Mouse (Mus musculus) forebrain, postnatal 0 days (tissue): ENCODE data around the gene Foxn3. TPM values are rescaled to one million over a fixed set of nuclear protein-coding genes. Genes with fewer than 3 reads are reported as not detected.

Experiments
- ATAC-seq: fragments of 200-750 bp; cut with Nextera tagmentation; 2 replicates; pipeline ENCODE4 v1.8.0; 2017; ENCODE audit warnings: mild to moderate bottlenecking, moderate library complexity
- DNase-seq: peaks from one replicate; pipeline ENCODE4 v3.0.0-alpha.2; 2015
- H3K27ac ChIP-seq: fragments of 300-500 bp; sonication (generic); 2 replicates; pipeline ENCODE4 v1.5.1; 2014; ENCODE audit warnings: low read depth, mild to moderate bottlenecking, antibody characterized with exemption, low read length, moderate library complexity, mixed read lengths
- H3K27me3 ChIP-seq: fragments of 300-500 bp; sonication (generic); 2 replicates; pipeline ENCODE4 v1.6.1; 2014; ENCODE audit warnings: mild to moderate bottlenecking, low read length, mixed read lengths; ENCODE audit not compliant: insufficient read depth
- H3K36me3 ChIP-seq: fragments of 300-500 bp; sonication (generic); 2 replicates; pipeline ENCODE4 v1.6.1; 2014; ENCODE audit warnings: mild to moderate bottlenecking, moderate library complexity; ENCODE audit not compliant: insufficient read depth
- H3K4me1 ChIP-seq: fragments of 300-500 bp; sonication (generic); 2 replicates; pipeline ENCODE4 v1.6.1; 2014; ENCODE audit warnings: antibody characterized with exemption; ENCODE audit not compliant: insufficient read depth
- H3K4me2 ChIP-seq: fragments of 300-500 bp; sonication (generic); 2 replicates; pipeline ENCODE4 v1.6.1; 2014; ENCODE audit warnings: low read depth, mild to moderate bottlenecking, moderate library complexity
- H3K4me3 ChIP-seq: fragments of 300-500 bp; sonication (generic); 2 replicates; pipeline ENCODE4 v1.5.1; 2014; ENCODE audit warnings: low read depth, low read length, mixed read lengths
- H3K9ac ChIP-seq: fragments of 300-500 bp; sonication (generic); 2 replicates; pipeline ENCODE4 v1.6.1; 2014; ENCODE audit warnings: mild to moderate bottlenecking
- H3K9me3 ChIP-seq: fragments of 300-500 bp; sonication (generic); 2 replicates; pipeline ENCODE4 v1.6.1; 2016; ENCODE audit warnings: low read length
- CTCF ChIP-seq: sonication (generic); IDR thresholded peaks from 2 replicates; pipeline ENCODE4 v1.5.1; 2016; ENCODE audit warnings: antibody characterized with exemption, control low read depth, low read depth
- WGBS: fragments of 180-500 bp; shearing (Covaris S2); extraction: QIAGEN DNeasy Blood & Tissue Kit; methylation state at CpG from one replicate; pipeline ENCODE4 v1.1.7; 2014; 5-methylcytosine and 5-hydroxymethylcytosine counted together
- polyA plus RNA-seq: library from polyadenylated mRNA; unstranded; fragments of >200 nt; fragmentation: Nextera tagmentation; extraction: Ambion mirVana; gene quantifications from 2 replicates; pipeline ENCODE4 v1.2.1, GENCODE M21; 2015
- total RNA-seq: library from RNA; depleted of rRNA; stranded (reverse); fragments of >200 nt; gene quantifications from 2 replicates; pipeline ENCODE4 v1.2.3, GENCODE M21; 2014

Foxn3 gene
- total and polyA plus RNA-seq, 2 experiments from 2014 or later, result 32.8 to 61.3 TPM

DNA sequence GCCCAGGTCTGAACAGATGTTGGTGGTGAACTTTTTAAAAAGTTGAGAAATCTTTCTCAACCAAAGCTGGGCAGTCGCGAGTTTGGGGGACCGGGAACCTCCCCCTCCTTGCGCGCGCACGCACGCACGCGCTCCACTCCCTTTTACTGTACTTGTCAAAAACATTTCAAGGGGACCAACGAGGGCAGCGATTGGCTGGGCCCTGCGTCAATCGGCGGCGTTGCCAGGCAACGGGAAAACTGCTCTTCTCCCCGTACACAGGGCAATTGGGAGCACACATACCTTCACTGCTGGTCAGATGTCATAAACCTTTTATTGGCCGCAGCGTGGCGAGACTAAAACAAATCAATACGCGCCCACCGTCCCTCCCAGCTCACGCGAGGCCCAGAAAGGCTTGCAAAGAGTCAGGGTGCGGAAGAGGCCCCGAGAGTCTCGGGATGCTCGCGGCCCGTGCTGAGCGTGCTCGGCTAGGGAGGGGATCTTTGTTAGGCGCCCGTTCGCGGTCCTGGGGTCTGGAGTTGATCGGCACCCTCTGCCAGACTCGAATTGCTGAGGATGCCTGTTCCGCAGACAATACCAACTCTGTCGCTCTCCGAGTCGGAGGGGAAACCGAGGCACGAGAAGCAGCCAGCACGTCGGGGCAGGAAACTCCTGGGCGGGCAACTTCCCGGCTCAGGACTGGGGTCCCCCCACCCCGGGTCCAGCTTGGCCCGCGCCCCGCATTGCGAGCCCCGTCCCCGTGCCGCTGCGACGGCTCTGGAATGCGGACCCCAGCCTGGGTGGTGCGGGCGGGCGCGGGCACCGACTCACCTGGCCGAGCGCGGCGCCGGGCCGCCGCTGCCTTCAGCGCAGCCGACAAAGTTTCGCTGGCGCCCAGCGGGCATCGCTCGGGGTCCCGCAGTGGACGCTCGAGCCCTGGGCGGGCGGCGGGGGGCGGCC, 171.2 kb downstream of the Foxn3 start:
- Histone ChIP-seq H3K4me1 (peaks cover 9% of the 10 kb centered on the region), H3K9ac (peak overlapping the region; percentile 78), H3K36me3 (no peaks in the 10 kb centered on the region), H3K4me2 (peak overlapping the region; percentile 84), H3K9me3 (no peaks in the 10 kb centered on the region), H3K4me3 (peak overlapping the region; percentile 86), H3K27ac (peak overlapping the region; percentile 89), H3K27me3 (no peaks in the 10 kb centered on the region)
- TF ChIP-seq CTCF, result no peak
- 2% methylated on average over 83 of the region's 87 CpGs for WGBS
- ATAC-seq (peak; percentile 92), DNase-seq (peak; percentile 99)

DNA sequence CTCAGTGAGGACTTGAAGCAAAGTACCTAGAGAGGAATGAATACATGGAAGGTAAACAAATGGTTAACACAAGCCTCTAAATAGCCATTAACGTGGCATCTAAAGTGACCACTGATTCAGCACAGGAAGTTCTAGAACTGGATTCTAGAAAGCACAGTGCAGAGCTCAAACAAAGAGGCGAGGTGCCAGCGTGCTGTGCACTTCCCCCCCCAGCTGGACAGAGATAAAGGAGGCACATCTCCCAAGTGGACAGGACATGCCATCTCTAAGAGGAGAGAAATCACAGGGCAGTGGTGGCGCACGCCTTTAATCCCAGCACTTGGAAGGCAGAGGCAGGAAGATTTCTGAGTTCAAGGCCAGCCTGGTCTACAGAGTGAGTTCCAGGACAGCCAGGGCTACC, 173.0 kb downstream of the Foxn3 start:
- Histone ChIP-seq H3K4me2 (no peak overlapping the region), H3K4me1 (peaks cover 9% of the 10 kb centered on the region), H3K27ac (no peak overlapping the region), H3K27me3 (no peaks in the 10 kb centered on the region), H3K36me3 (no peaks in the 10 kb centered on the region), H3K4me3 (no peak overlapping the region), H3K9me3 (no peaks in the 10 kb centered on the region), H3K9ac (no peak overlapping the region)
- no peak for DNase-seq
- ATAC-seq, result no peak
- TF ChIP-seq CTCF, result no peak
- 76% methylated on average over 5 of the region's 5 CpGs for WGBS

DNA sequence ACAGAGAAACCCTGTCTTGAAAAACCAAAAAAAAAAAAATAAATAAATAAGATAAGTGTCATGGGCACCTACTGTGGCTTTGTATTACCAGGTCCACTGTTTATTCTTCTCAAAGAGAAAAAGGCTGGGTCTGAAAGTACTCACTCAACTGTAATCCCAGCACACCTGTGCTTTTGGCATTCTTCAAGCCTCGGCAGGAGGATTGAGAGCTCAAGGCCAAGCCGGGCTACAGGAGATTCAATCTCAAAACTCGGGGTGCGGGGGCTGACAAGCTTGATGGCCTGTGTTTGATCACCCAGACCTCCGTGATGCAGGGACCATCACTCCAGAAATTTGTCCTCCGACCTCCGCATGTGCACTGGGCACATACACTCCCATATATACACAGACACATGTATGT, 174.1 kb downstream of the Foxn3 start:
- peaks cover 9% of the 10 kb centered on the region for H3K4me1 ChIP-seq
- DNase-seq (no peak), ATAC-seq (no peak)
- 95% methylated on average over 7 of the region's 7 CpGs for WGBS
- H3K9me3 ChIP-seq, result no peaks in the 10 kb centered on the region
- H3K4me3 ChIP-seq, result no peak overlapping the region
- TF ChIP-seq CTCF, result no peak
- H3K4me2 ChIP-seq, result no peak overlapping the region
- H3K36me3 ChIP-seq, result no peaks in the 10 kb centered on the region
- no peak overlapping the region for H3K27ac ChIP-seq
- no peak overlapping the region for H3K9ac ChIP-seq
- H3K27me3 ChIP-seq, result no peaks in the 10 kb centered on the region

DNA sequence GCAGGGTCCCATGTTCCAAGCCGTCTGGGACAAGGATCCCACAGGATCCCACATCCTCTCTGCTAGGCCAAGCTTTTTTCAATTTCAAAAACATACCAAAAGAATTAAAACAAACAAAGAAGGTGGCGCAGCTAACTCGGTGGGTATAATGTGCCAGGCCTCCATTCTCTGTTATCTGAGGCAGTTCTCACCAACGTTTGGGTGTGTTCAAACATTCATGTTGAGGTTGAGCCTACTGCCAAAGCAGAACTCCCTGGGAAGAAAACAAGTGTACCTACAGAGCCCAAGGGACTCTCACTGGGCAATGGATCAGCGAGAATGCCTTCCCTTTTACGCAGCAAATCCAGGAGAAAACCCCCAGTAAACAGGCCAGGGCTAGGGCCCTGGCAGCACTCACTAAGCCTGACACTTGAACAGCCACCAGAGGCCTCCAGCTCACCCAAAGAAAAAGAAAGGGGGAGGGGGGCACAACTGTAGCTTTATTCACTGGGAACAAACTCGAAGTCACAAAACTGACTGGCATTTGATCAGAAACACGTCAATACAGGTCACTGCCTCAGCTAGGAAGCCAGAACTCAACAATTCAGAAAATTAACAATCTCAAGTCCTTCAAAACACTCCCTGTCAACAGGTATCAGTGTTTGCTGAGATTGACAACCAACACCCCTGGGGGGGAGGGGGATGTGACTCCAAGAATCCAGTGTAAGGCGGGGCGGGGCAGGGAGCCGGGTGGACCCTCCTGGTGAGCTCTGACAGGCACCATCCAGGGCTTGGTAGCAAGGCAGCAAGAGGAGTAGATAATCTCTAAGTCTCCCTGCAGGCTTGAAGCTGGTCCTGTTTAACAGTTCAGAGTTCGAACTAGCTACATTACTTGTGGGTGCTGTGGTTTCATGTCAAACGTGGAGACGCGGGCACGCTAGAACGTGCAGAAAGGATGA, 177.2 kb downstream of the Foxn3 start:
- H3K4me1 ChIP-seq, result peaks cover 4% of the 10 kb centered on the region
- 57% methylated on average over 17 of the region's 17 CpGs for WGBS
- H3K27me3 ChIP-seq, result no peaks in the 10 kb centered on the region
- H3K36me3 ChIP-seq, result no peaks in the 10 kb centered on the region
- ATAC-seq (no peak), DNase-seq (no peak)
- H3K27ac ChIP-seq, result no peak overlapping the region
- no peak for TF ChIP-seq CTCF
- no peak overlapping the region for H3K4me3 ChIP-seq
- no peak overlapping the region for H3K4me2 ChIP-seq
- no peak overlapping the region for H3K9ac ChIP-seq
- H3K9me3 ChIP-seq, result no peaks in the 10 kb centered on the region

DNA sequence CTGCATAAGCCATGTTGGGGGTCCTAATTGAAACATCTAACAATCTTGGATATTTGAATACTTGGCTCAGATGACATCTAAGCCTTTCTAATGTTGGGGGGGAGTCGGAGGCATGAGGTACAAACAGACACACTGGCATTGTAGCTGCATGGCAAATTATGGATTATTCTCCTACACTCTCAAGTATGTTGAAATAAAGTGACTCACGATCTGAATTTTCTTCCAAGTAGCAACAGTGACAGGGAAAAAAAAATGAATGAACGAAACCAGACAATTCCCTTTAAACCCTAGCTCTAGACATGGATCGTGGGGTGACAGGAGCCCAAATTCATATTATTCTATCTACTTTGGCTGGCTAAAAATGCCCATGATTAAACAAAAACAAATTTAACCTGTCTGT, 178.3 kb downstream of the Foxn3 start:
- no peak for TF ChIP-seq CTCF
- no peak overlapping the region for H3K9ac ChIP-seq
- H3K4me3 ChIP-seq, result no peak overlapping the region
- no peaks in the 10 kb centered on the region for H3K36me3 ChIP-seq
- no peaks in the 10 kb centered on the region; the same call in 1 of the 2 replicates for H3K4me1 ChIP-seq
- no peak overlapping the region for H3K27ac ChIP-seq
- no peaks in the 10 kb centered on the region for H3K27me3 ChIP-seq
- no peak for ATAC-seq
- no peak for DNase-seq
- 74% methylated on average over 4 of the region's 4 CpGs for WGBS
- H3K4me2 ChIP-seq, result no peak overlapping the region
- no peaks in the 10 kb centered on the region for H3K9me3 ChIP-seq

DNA sequence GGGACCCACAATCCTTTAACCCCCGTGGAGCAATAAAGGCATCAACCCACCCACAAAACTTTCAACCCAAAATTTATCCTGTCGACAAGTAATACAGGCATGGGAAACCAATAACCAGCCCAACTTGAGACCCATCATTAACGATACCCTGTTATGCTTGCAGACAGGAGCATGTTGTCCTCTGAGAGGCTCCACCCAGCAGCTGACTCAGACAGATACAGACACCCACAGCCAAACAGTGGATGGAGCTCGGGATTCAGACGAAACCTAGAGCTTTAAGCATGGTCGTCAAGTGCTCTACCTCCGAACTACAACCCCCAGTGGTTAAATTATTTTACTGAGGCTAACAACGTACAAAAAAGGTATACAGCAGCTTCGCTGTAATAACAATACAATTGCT, 182.1 kb downstream of the Foxn3 start:
- H3K36me3 ChIP-seq, result no peaks in the 10 kb centered on the region
- H3K4me1 ChIP-seq, result peaks cover 12% of the 10 kb centered on the region; the same call in 1 of the 2 replicates
- no peak overlapping the region for H3K27ac ChIP-seq
- no peak for TF ChIP-seq CTCF
- no peak overlapping the region for H3K9ac ChIP-seq
- H3K4me2 ChIP-seq, result no peak overlapping the region
- no peaks in the 10 kb centered on the region for H3K9me3 ChIP-seq
- DNase-seq, result no peak
- no peak for ATAC-seq
- H3K4me3 ChIP-seq, result no peak overlapping the region
- H3K27me3 ChIP-seq, result no peaks in the 10 kb centered on the region
- WGBS, result 88% methylated on average over 9 of the region's 9 CpGs
